Mouse (Mus musculus): ENCODE data around the gene Kif6. TPM values are rescaled to one million over a fixed set of nuclear protein-coding genes. Genes with fewer than 3 reads are reported as not detected.

The Kif6 gene
- total and polyA plus RNA-seq, 2 experiments from 2014 or later = 1.7 to 40.5 TPM

GRCm38 (mm10) chr17:49741172-49741571, 126.2 kb downstream of the Kif6 start:
- peak overlapping the region; percentile 83; the same call in 1 of the 2 replicates for H3K27ac ChIP-seq (ENCODE audit: low read depth)

GRCm38 (mm10) chr17:49741927-49742326, 127.0 kb downstream of the Kif6 start:
- Histone ChIP-seq H3K4me1 (ENCODE audit: control insufficient read depth, insufficient read depth) (peaks cover 35% of the 10 kb centered on the region), H3K36me3 (replicated peaks; ENCODE audit: control insufficient read depth, insufficient read depth, low read length) (no peaks in the 10 kb centered on the region), H3K27ac (ENCODE audit: low read depth) (no peak overlapping the region), H3K4me2 (ENCODE audit: low read depth, low read length) (no peak overlapping the region), H3K9me3 (replicated peaks; ENCODE audit: control insufficient read depth, low read length) (no peaks in the 10 kb centered on the region), H3K27me3 (ENCODE audit: control insufficient read depth, insufficient read depth, low read length) (no peaks in the 10 kb centered on the region), H3K9ac (replicated peaks; ENCODE audit: low read depth, low read length) (no peak overlapping the region), H3K4me3 (ENCODE audit: low read depth, low read length) (no peak overlapping the region)
- 80% methylated on average over 5 of the region's 5 CpGs for WGBS
- ATAC-seq (ENCODE audit: insufficient read depth, low read depth) (no peak), DNase-seq (ENCODE audit: low spot score) (no peak)
- TF ChIP-seq EP300 (IDR thresholded peaks at IDR 0.05; ENCODE audit: low read depth) = no peak
- TF ChIP-seq CTCF (IDR thresholded peaks at IDR 0.05; ENCODE audit: low read depth) = no peak

More at GRCm38 (mm10) chr17:49741172-49741571, 126.2 kb downstream of the Kif6 start:
- Histone ChIP-seq H3K36me3 (replicated peaks; ENCODE audit: control insufficient read depth, insufficient read depth, low read length) (no peaks in the 10 kb centered on the region), H3K4me1 (ENCODE audit: control insufficient read depth, insufficient read depth) (peaks cover 35% of the 10 kb centered on the region), H3K9me3 (replicated peaks; ENCODE audit: control insufficient read depth, low read length) (no peaks in the 10 kb centered on the region), H3K9ac (replicated peaks; ENCODE audit: low read depth, low read length) (no peak overlapping the region), H3K27me3 (ENCODE audit: control insufficient read depth, insufficient read depth, low read length) (no peaks in the 10 kb centered on the region), H3K4me2 (ENCODE audit: low read depth, low read length) (no peak overlapping the region), H3K4me3 (ENCODE audit: low read depth, low read length) (no peak overlapping the region)
- TF ChIP-seq CTCF (IDR thresholded peaks at IDR 0.05; ENCODE audit: low read depth) (no peak), EP300 (IDR thresholded peaks at IDR 0.05; ENCODE audit: low read depth) (no peak)
- DNase-seq (ENCODE audit: low spot score) (peak; percentile 28), ATAC-seq (ENCODE audit: insufficient read depth, low read depth) (no peak)
- 66% methylated on average over 4 of the region's 4 CpGs for WGBS

DNA sequence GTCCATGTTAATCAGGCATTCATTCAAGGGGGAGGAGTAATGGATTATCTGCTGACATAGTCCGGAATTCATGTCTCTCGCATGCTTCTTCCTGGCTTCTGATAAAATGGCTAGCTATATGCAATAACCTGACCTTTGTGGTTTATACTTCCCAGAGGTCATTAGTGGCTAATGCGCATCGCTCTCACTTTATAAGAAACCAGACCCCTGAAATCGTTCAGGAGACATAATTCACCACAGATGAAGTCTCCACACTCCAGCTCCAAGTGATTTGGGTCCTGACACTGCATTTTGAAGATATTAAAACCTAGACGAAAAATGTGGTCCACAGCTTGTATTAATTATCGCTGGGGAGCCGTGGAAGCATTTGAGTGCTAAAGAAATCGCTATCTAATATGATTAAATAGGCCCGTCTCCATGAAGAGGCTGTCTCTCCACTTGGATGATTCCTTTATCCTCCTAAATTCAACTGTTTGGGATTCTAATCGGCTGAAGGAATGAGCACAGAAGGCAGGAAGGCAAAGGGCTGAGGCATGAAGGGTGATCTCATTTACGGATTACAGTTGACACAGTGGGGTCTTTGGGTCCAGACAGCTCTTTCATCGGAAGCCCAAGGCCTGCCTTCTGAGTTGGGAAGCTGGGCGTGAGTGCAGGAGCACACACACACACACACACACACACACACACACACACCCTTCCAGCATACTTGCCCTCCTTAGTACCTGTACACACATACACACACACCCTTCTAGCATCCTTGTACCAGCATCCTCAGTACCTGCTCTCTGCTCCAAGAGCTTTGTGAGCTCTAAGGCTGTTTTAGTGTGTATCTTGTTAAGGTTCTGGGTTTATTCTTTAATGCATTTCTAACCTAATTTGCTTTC, 128.9 kb downstream of the Kif6 start:
- Histone ChIP-seq H3K9me3 (replicated peaks; ENCODE audit: control insufficient read depth, low read length) (0 out of 2 replicates have a peak, but pooled peaks cover 3% of the 10 kb centered on the region), H3K9ac (replicated peaks; ENCODE audit: low read depth, low read length) (no peak overlapping the region), H3K36me3 (replicated peaks; ENCODE audit: control insufficient read depth, insufficient read depth, low read length) (no peaks in the 10 kb centered on the region), H3K27ac (ENCODE audit: low read depth) (no peak overlapping the region), H3K27me3 (ENCODE audit: control insufficient read depth, insufficient read depth, low read length) (no peaks in the 10 kb centered on the region), H3K4me3 (ENCODE audit: low read depth, low read length) (no peak overlapping the region), H3K4me2 (ENCODE audit: low read depth, low read length) (no peak overlapping the region), H3K4me1 (ENCODE audit: control insufficient read depth, insufficient read depth) (peaks cover 23% of the 10 kb centered on the region)
- no peak for ATAC-seq (ENCODE audit: insufficient read depth, low read depth)
- 78% methylated on average over 14 of the region's 14 CpGs for WGBS
- DNase-seq (ENCODE audit: low spot score) = no peak
- TF ChIP-seq EP300 (IDR thresholded peaks at IDR 0.05; ENCODE audit: low read depth) = no peak

- Histone ChIP-seq H3K9ac (replicated peaks; ENCODE audit: low read depth, low read length) (no peak overlapping the region), H3K9me3 (replicated peaks; ENCODE audit: control insufficient read depth, low read length) (0 out of 2 replicates have a peak, but pooled peaks cover 9% of the 10 kb centered on the region), H3K27ac (ENCODE audit: low read depth) (no peak overlapping the region), H3K27me3 (ENCODE audit: control insufficient read depth, insufficient read depth, low read length) (no peaks in the 10 kb centered on the region), H3K4me3 (ENCODE audit: low read depth, low read length) (no peak overlapping the region), H3K36me3 (replicated peaks; ENCODE audit: control insufficient read depth, insufficient read depth, low read length) (no peaks in the 10 kb centered on the region), H3K4me2 (ENCODE audit: low read depth, low read length) (no peak overlapping the region), H3K4me1 (ENCODE audit: control insufficient read depth, insufficient read depth) (no peaks in the 10 kb centered on the region)
- peak; percentile 70 for ATAC-seq (ENCODE audit: insufficient read depth, low read depth)
- peak; percentile 62 for DNase-seq (ENCODE audit: low spot score)
- TF ChIP-seq EP300 (IDR thresholded peaks at IDR 0.05; ENCODE audit: low read depth) (no peak), CTCF (IDR thresholded peaks at IDR 0.05; ENCODE audit: low read depth) (no peak)
- 45% methylated on average over 6 of the region's 6 CpGs for WGBS
These were observed 136.0 kb downstream of the Kif6 start for GRCm38 (mm10) chr17:49750889-49751324.

DNA sequence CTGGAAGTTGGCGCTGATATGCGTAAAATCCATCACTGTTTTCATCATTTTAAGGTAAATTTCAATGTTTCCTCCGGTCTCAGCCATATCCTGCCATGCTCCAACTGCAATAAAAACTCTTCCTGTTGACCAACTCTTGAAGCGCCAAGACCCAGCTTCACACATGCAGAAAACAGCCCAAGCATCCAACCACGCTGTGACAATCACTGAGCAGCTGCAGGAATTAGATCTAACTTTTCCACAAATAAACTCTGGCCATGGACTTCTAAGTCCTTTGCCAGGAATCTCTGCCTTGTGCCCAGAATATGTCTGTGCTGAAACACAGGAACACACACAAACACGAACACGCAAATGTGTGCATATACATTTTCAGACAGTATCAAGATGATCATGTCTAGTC, 138.9 kb downstream of the Kif6 start:
- H3K4me3 ChIP-seq (ENCODE audit: low read depth, low read length) = no peak overlapping the region
- H3K4me1 ChIP-seq (ENCODE audit: control insufficient read depth, insufficient read depth) = peaks cover 5% of the 10 kb centered on the region; the same call in 1 of the 2 replicates
- no peak overlapping the region for H3K9ac ChIP-seq (replicated peaks; ENCODE audit: low read depth, low read length)
- no peak for TF ChIP-seq CTCF (IDR thresholded peaks at IDR 0.05; ENCODE audit: low read depth)
- TF ChIP-seq EP300 (IDR thresholded peaks at IDR 0.05; ENCODE audit: low read depth) = no peak
- ATAC-seq (ENCODE audit: insufficient read depth, low read depth) (no peak), DNase-seq (ENCODE audit: low spot score) (no peak)
- H3K9me3 ChIP-seq (replicated peaks; ENCODE audit: control insufficient read depth, low read length) = 0 out of 2 replicates have a peak, but pooled peaks cover 6% of the 10 kb centered on the region
- no peaks in the 10 kb centered on the region for H3K27me3 ChIP-seq (ENCODE audit: control insufficient read depth, insufficient read depth, low read length)
- no peak overlapping the region for H3K4me2 ChIP-seq (ENCODE audit: low read depth, low read length)
- no peak overlapping the region for H3K27ac ChIP-seq (ENCODE audit: low read depth)
- no peaks in the 10 kb centered on the region for H3K36me3 ChIP-seq (replicated peaks; ENCODE audit: control insufficient read depth, insufficient read depth, low read length)
- WGBS = 87% methylated on average over 7 of the region's 7 CpGs
